Mouse (Mus musculus) brain, adult 2 months (tissue): Measurements from ENCODE around the gene Scgb1b18.
"Not testable (repeated sequence)": the region's sequence is repeated elsewhere in the genome, so short reads cannot be mapped to it uniquely, and the experiment has no call there.

Experiments
- DNase-seq: peaks from one replicate; pipeline ENCODE4 v3.0.0; 2011; ENCODE audit warnings: low read depth, low spot score

The Scgb1b18 gene

GRCm38 (mm10) chr7:33185268-33185667 lies at the start of gene Scgb1b18:
TSS of gene Scgb1b18 (plus strand) at chr7:33185568.
- not testable (repeated sequence) for DNase-seq

GRCm38 (mm10) chr7:33173764-33174163 lies 11.6 kb upstream of the Scgb1b18 start, which contains the start of gene Scgb2b18:
TSS of gene Scgb2b18 (minus strand) at chr7:33173864.
- DNase-seq, result not testable (repeated sequence)
